Mouse (Mus musculus): ENCODE data around the gene Cyb5d1. TPM values are rescaled to one million over a fixed set of nuclear protein-coding genes. Genes with fewer than 3 reads are reported as not detected.
A peak's percentile ranks its signal among the peaks of the same experiment; 100 is the strongest.
"Not testable (repeated sequence)": the region's sequence is repeated elsewhere in the genome, so short reads cannot be mapped to it uniquely, and the experiment has no call there.

The Cyb5d1 gene
- 30.2 and 36.6 TPM in 2 replicates for polyA plus RNA-seq (2015; fragmentation: Nextera tagmentation; extraction: Ambion mirVana)

GRCm38 (mm10) chr11:69395235-69395633 lies at the start of gene Cyb5d1, which contains the start of gene Naa38:
TSS of gene Cyb5d1 (minus strand) at chr11:69395631.
TSS of gene Naa38 (plus strand) at chr11:69395487.
- peak; percentile 76 for ATAC-seq (ENCODE audit: insufficient number of reproducible peaks, low FRiP score, low TSS enrichment, low read depth)
- H3K36me3 ChIP-seq = peaks cover 11% of the 10 kb centered on the region
- WGBS = under 1% methylated on average over 24 of the region's 24 CpGs
- H3K9me3 ChIP-seq, H3K27me3 ChIP-seq: not testable (repeated sequence)
- H3K4me2 ChIP-seq = peak within 1 kb of the TSS; percentile 62
- H3K9ac ChIP-seq = peak within 1 kb of the TSS; percentile 93
- H3K27ac ChIP-seq = peak within 1 kb of the TSS; percentile 99
- H3K4me3 ChIP-seq = peak within 1 kb of the TSS; percentile 70
- peaks cover 47% of the 10 kb centered on the region for H3K4me1 ChIP-seq

DNA sequence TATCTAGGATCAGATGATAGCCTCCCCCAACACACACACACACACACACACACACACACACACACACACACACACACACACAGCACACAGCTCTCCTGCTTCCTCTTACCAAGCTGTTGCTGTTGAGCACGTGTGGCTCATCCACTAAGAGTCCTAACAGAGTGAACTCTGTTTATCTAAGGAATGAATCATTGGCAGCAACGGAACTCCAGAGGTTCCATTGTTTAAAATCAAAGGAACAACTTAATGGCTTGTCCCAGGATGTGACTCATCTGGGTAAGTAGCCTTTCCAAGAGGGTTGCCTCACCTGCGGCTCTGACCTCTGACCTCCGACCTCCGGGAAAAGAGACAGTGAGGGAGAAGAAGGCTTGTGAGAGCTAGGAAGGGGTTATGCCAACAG lies 47.9 kb upstream of the Cyb5d1 start:
- no peak for ATAC-seq (ENCODE audit: insufficient number of reproducible peaks, low FRiP score, low TSS enrichment, low read depth)
- H3K27me3 ChIP-seq = no peaks in the 10 kb centered on the region
- no peak overlapping the region for H3K27ac ChIP-seq
- no peaks in the 10 kb centered on the region for H3K36me3 ChIP-seq
- H3K9me3 ChIP-seq = no peaks in the 10 kb centered on the region
- H3K4me3 ChIP-seq = no peak overlapping the region
- H3K4me2 ChIP-seq = no peak overlapping the region
- no peaks in the 10 kb centered on the region for H3K4me1 ChIP-seq
- 34% methylated on average over 5 of the region's 5 CpGs for WGBS
- H3K9ac ChIP-seq = no peak overlapping the region

- WGBS = 28% methylated on average over 3 of the region's 3 CpGs
Measured at GRCm38 (mm10) chr11:69437291-69437690, 41.9 kb upstream of the Cyb5d1 start.

GRCm38 (mm10) chr11:69433189-69433588 lies 37.8 kb upstream of the Cyb5d1 start:
- H3K4me2 ChIP-seq = no peak overlapping the region
- WGBS = 63% methylated on average over 6 of the region's 6 CpGs
- no peaks in the 10 kb centered on the region for H3K27me3 ChIP-seq
- H3K9ac ChIP-seq = no peak overlapping the region
- no peaks in the 10 kb centered on the region for H3K36me3 ChIP-seq
- H3K9me3 ChIP-seq = no peaks in the 10 kb centered on the region
- ATAC-seq (ENCODE audit: insufficient number of reproducible peaks, low FRiP score, low TSS enrichment, low read depth) = no peak
- H3K4me1 ChIP-seq = peaks cover 13% of the 10 kb centered on the region
- no peak overlapping the region for H3K27ac ChIP-seq
- no peak overlapping the region for H3K4me3 ChIP-seq

More at GRCm38 (mm10) chr11:69437291-69437690, 41.9 kb upstream of the Cyb5d1 start:
- Histone ChIP-seq H3K36me3 (no peaks in the 10 kb centered on the region), H3K27me3 (no peaks in the 10 kb centered on the region), H3K9me3 (no peaks in the 10 kb centered on the region), H3K4me2 (no peak overlapping the region), H3K4me1 (peaks cover 1% of the 10 kb centered on the region), H3K27ac (no peak overlapping the region), H3K4me3 (no peak overlapping the region), H3K9ac (no peak overlapping the region)
- no peak for ATAC-seq (ENCODE audit: insufficient number of reproducible peaks, low FRiP score, low TSS enrichment, low read depth)

- ATAC-seq (ENCODE audit: insufficient number of reproducible peaks, low FRiP score, low TSS enrichment, low read depth) = no peak
- Histone ChIP-seq H3K27me3 (no peaks in the 10 kb centered on the region), H3K4me2 (no peak overlapping the region), H3K4me3 (no peak overlapping the region), H3K9ac (no peak overlapping the region), H3K27ac (no peak overlapping the region), H3K9me3 (no peaks in the 10 kb centered on the region), H3K4me1 (peaks cover 13% of the 10 kb centered on the region), H3K36me3 (no peaks in the 10 kb centered on the region)
- 54% methylated on average over 11 of the region's 11 CpGs for WGBS
Measured at GRCm38 (mm10) chr11:69432640-69432982, 37.2 kb upstream of the Cyb5d1 start.

GRCm38 (mm10) chr11:69431829-69432639 lies 36.6 kb upstream of the Cyb5d1 start:
- Histone ChIP-seq H3K9me3 (no peaks in the 10 kb centered on the region), H3K4me1 (peaks cover 13% of the 10 kb centered on the region), H3K27me3 (no peaks in the 10 kb centered on the region), H3K4me2 (no peak overlapping the region), H3K27ac (no peak overlapping the region), H3K9ac (no peak overlapping the region), H3K4me3 (no peak overlapping the region), H3K36me3 (no peaks in the 10 kb centered on the region)
- ATAC-seq (ENCODE audit: insufficient number of reproducible peaks, low FRiP score, low TSS enrichment, low read depth) = peak; percentile 41; the same call in 1 of the 2 replicates
- 31% methylated on average over 11 of the region's 11 CpGs for WGBS

- no peak overlapping the region for H3K4me2 ChIP-seq
- H3K27ac ChIP-seq = no peak overlapping the region
- no peaks in the 10 kb centered on the region for H3K27me3 ChIP-seq
- WGBS = 90% methylated on average over 15 of the region's 15 CpGs
- ATAC-seq (ENCODE audit: insufficient number of reproducible peaks, low FRiP score, low TSS enrichment, low read depth) = no peak
- H3K9ac ChIP-seq = no peak overlapping the region
- no peaks in the 10 kb centered on the region for H3K36me3 ChIP-seq
- no peaks in the 10 kb centered on the region for H3K9me3 ChIP-seq
- H3K4me1 ChIP-seq = peaks cover 13% of the 10 kb centered on the region
- no peak overlapping the region for H3K4me3 ChIP-seq
Measured at GRCm38 (mm10) chr11:69430631-69431030, 35.2 kb upstream of the Cyb5d1 start.

DNA sequence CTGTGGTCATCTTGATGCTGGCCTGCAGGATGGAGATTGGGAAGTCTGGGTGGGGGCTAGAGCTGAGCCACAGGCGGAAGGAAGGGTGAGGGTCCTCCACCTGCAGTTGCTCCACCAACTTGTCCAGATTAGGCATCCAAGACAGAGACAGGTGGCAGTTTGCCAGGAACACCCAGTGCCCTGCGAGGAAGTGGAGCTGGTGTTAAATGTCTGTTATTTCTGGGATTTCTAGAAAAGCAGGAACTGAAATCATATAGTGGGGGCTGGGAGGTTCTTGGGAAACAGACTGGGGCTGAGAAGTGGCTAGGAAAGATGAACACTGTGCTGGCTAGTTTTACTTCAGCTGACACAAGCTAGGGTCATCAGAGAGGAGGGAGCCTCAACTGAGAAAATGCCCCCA lies 33.9 kb upstream of the Cyb5d1 start:
- Histone ChIP-seq H3K4me3 (no peak overlapping the region), H3K27ac (peak overlapping the region; percentile 38; the same call in 1 of the 2 replicates), H3K27me3 (no peaks in the 10 kb centered on the region), H3K9ac (no peak overlapping the region), H3K9me3 (no peaks in the 10 kb centered on the region), H3K36me3 (no peaks in the 10 kb centered on the region), H3K4me2 (no peak overlapping the region), H3K4me1 (peaks cover 13% of the 10 kb centered on the region)
- 30% methylated on average over 2 of the region's 2 CpGs for WGBS
- ATAC-seq (ENCODE audit: insufficient number of reproducible peaks, low FRiP score, low TSS enrichment, low read depth) = no peak

DNA sequence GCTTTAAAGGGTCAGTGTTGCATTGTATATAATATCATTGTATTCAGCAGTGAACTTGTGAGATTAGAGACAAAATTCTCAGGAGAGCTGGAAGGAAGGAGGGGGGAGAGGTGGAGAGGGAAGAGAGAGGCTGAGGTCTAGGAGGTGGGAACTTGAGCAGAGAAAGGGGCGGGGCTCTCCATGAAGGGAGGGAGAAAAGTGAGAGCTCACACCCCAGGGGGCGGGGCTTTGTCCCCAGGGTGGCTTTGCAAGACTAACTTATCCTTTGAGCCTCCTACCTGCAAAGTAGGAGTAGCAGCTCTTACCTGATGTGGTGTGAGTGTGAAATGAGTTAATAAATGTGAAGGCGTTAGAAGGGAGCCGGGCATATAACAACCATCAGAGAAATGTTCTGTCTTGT lies 33.3 kb upstream of the Cyb5d1 start:
- H3K9me3 ChIP-seq = no peaks in the 10 kb centered on the region
- no peak overlapping the region for H3K4me2 ChIP-seq
- peak overlapping the region; percentile 23; the same call in 1 of the 2 replicates for H3K27ac ChIP-seq
- H3K27me3 ChIP-seq = no peaks in the 10 kb centered on the region
- no peak overlapping the region for H3K9ac ChIP-seq
- 20% methylated on average over 4 of the region's 4 CpGs for WGBS
- no peak overlapping the region for H3K4me3 ChIP-seq
- no peaks in the 10 kb centered on the region for H3K36me3 ChIP-seq
- no peak for ATAC-seq (ENCODE audit: insufficient number of reproducible peaks, low FRiP score, low TSS enrichment, low read depth)
- peaks cover 13% of the 10 kb centered on the region for H3K4me1 ChIP-seq

DNA sequence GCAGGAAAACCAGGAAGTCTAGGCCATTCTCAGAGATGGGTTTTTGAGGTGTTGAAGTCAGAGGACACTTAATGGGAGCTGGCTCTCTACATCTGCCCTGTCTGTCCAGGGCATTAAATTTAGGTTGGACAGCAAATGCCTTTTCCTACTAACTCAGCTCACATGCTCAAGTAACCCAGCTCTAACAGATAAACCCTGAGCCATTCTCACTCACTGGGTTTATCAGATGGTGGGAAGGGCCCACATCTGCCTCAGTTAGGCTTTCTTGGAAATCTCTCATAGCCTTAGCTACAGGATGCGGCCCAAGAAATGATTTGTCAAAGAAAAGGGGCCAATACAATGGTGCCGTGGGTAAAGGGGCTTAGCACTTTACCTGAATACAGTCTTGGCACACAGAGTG lies 30.8 kb upstream of the Cyb5d1 start:
- no peak for ATAC-seq (ENCODE audit: insufficient number of reproducible peaks, low FRiP score, low TSS enrichment, low read depth)
- no peak overlapping the region for H3K4me3 ChIP-seq

DNA sequence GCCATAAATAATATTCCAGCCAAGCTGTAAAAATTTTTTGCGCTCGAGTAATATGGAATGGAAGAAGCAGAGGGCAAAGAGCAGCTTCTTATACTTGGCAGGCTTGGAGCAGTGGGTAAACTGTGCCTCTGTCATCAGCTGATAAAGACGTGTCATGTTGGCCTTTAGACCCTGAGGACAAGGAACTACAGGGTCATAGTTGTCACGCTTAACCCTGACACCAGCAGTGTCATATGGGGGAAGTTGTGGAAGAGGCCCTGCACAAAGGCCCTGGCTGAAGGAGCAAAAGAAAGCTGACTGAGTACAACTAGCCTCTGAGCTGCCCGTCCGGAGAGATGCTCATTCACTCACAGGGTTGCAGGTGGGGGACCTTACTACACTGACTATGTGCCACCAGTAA lies 28.5 kb upstream of the Cyb5d1 start:
- Histone ChIP-seq H3K9ac (no peak overlapping the region), H3K27me3 (peaks cover 25% of the 10 kb centered on the region), H3K9me3 (no peaks in the 10 kb centered on the region), H3K4me1 (peaks cover 33% of the 10 kb centered on the region), H3K27ac (no peak overlapping the region), H3K4me3 (no peak overlapping the region), H3K4me2 (no peak overlapping the region), H3K36me3 (no peaks in the 10 kb centered on the region)
- 70% methylated on average over 6 of the region's 6 CpGs for WGBS
- no peak for ATAC-seq (ENCODE audit: insufficient number of reproducible peaks, low FRiP score, low TSS enrichment, low read depth)

More for the DNA sequence above, 30.8 kb upstream of the Cyb5d1 start:
- Histone ChIP-seq H3K36me3 (no peaks in the 10 kb centered on the region), H3K4me1 (peaks cover 17% of the 10 kb centered on the region), H3K27me3 (peaks cover 18% of the 10 kb centered on the region), H3K27ac (no peak overlapping the region), H3K9me3 (no peaks in the 10 kb centered on the region), H3K4me2 (no peak overlapping the region), H3K9ac (no peak overlapping the region)
- WGBS = 85% methylated on average over 2 of the region's 2 CpGs

- Histone ChIP-seq H3K4me2 (no peak overlapping the region), H3K4me3 (no peak overlapping the region), H3K27me3 (peaks cover 25% of the 10 kb centered on the region), H3K9ac (no peak overlapping the region), H3K36me3 (no peaks in the 10 kb centered on the region), H3K27ac (no peak overlapping the region), H3K4me1 (peaks cover 34% of the 10 kb centered on the region), H3K9me3 (no peaks in the 10 kb centered on the region)
- no peak for ATAC-seq (ENCODE audit: insufficient number of reproducible peaks, low FRiP score, low TSS enrichment, low read depth)
- WGBS = 89% methylated on average over 10 of the region's 10 CpGs
Measured at GRCm38 (mm10) chr11:69422842-69423241, 27.4 kb upstream of the Cyb5d1 start.

Data from limb, embryonic 15.5 days (tissue).